Mouse (Mus musculus) liver, adult 2 months (tissue): ENCODE results near the gene Tcirg1. TPM values are rescaled to one million over a fixed set of nuclear protein-coding genes. Genes with fewer than 3 reads are reported as not detected.
A peak's percentile ranks its signal among the peaks of the same experiment; 100 is the strongest.

Experiments used
- DNase-seq: peaks from one replicate; pipeline ENCODE4 v3.0.0-alpha.2; 2011; ENCODE audit warnings: low read depth, low spot score; ENCODE audit errors: extremely low read depth
- H3K27ac ChIP-seq: fragments of 200-500 bp; replicated peaks from 2 replicates; pipeline ENCODE4 v1.5.1; 2012; ENCODE audit warnings: low read depth, mild to moderate bottlenecking, control low read depth, inconsistent platforms, low read length; ENCODE audit not compliant: insufficient read depth
- H3K27me3 ChIP-seq: fragments of 200-500 bp; 2 replicates; pipeline ENCODE4 v1.6.1; 2012; ENCODE audit warnings: mild to moderate bottlenecking, moderate library complexity, low read length, inconsistent platforms; ENCODE audit not compliant: control insufficient read depth, insufficient read depth
- H3K36me3 ChIP-seq: fragments of 200-500 bp; 2 replicates; pipeline ENCODE4 v1.6.1; 2012; ENCODE audit warnings: low read length, inconsistent platforms; ENCODE audit not compliant: control insufficient read depth, insufficient read depth
- H3K4me1 ChIP-seq: fragments of 200-500 bp; 2 replicates; pipeline ENCODE4 v1.6.1; 2011; ENCODE audit warnings: low read length; ENCODE audit not compliant: control insufficient read depth, insufficient read depth
- H3K4me3 ChIP-seq: fragments of 200-500 bp; 2 replicates; pipeline ENCODE4 v1.5.1; 2011; ENCODE audit warnings: low read depth, mild to moderate bottlenecking, control low read depth, low read length, moderate library complexity; ENCODE audit not compliant: insufficient read depth
- H3K79me2 ChIP-seq: fragments of 200-500 bp; 2 replicates; pipeline ENCODE4 v1.6.1; 2012; ENCODE audit warnings: inconsistent platforms, mild to moderate bottlenecking, low read length, moderate library complexity; ENCODE audit not compliant: control insufficient read depth, insufficient read depth
- H3K9ac ChIP-seq: fragments of 200-500 bp; 2 replicates; pipeline ENCODE4 v1.6.1; 2012; ENCODE audit warnings: low read depth, mild to moderate bottlenecking, control low read depth, inconsistent platforms, low read length
- CTCF ChIP-seq: fragments of 200-500 bp; IDR thresholded peaks from 2 replicates; pipeline ENCODE4 v1.5.1; 2011; ENCODE audit warnings: low read depth, low read length, control low read depth
- POLR2A ChIP-seq: fragments of 200-500 bp; IDR thresholded peaks from 2 replicates; pipeline ENCODE4 v1.6.1; 2011; ENCODE audit warnings: low read length, control low read depth; ENCODE audit not compliant: insufficient read depth; ENCODE audit errors: extremely low read depth
- WGBS: fragments of 180-500 bp; shearing (Covaris S2); methylation state at CpG from one replicate; pipeline ENCODE4 v1.1.7; 2018; 5-methylcytosine and 5-hydroxymethylcytosine counted together
- polyA plus RNA-seq: library from polyadenylated mRNA; depleted of rRNA; stranded (reverse); fragments of >200 nt; gene quantifications from 2 replicates; pipeline ENCODE4 v1.2.3, GENCODE M21; 2012
- total RNA-seq: library from RNA; depleted of rRNA; stranded (reverse); fragments of >200 nt; gene quantifications from 2 replicates; pipeline ENCODE4 v1.2.3, GENCODE M21; 2014

Tcirg1 gene
- total and polyA plus RNA-seq, 2 experiments, result 35.6 to 123 TPM

GRCm38 (mm10) chr19:3902966-3903365 lies 4.0 kb downstream of the Tcirg1 start:
- Histone ChIP-seq H3K36me3 (peaks cover 4% of the 10 kb centered on the region; the same call in 1 of the 2 replicates), H3K79me2 (peaks cover 4% of the 10 kb centered on the region; the same call in 1 of the 2 replicates), H3K27me3 (no peaks in the 10 kb centered on the region), H3K9ac (no peak overlapping the region), H3K27ac (no peak overlapping the region), H3K4me3 (no peak overlapping the region), H3K4me1 (peaks cover 14% of the 10 kb centered on the region)
- TF ChIP-seq CTCF, result no peak
- no peak for TF ChIP-seq POLR2A
- no peak for DNase-seq
- 90% methylated on average over 12 of the region's 12 CpGs for WGBS

- no peaks in the 10 kb centered on the region for H3K27me3 ChIP-seq
- H3K27ac ChIP-seq, result no peak overlapping the region
- peaks cover 4% of the 10 kb centered on the region; the same call in 1 of the 2 replicates for H3K79me2 ChIP-seq
- DNase-seq, result no peak
- no peak overlapping the region for H3K4me3 ChIP-seq
- WGBS, result 94% methylated on average over 4 of the region's 4 CpGs
- no peak overlapping the region for H3K9ac ChIP-seq
- H3K36me3 ChIP-seq, result peaks cover 9% of the 10 kb centered on the region; the same call in 1 of the 2 replicates
- no peak for TF ChIP-seq CTCF
- TF ChIP-seq POLR2A, result no peak
- H3K4me1 ChIP-seq, result peaks cover 4% of the 10 kb centered on the region
Measured at GRCm38 (mm10) chr19:3899618-3900017, 7.3 kb downstream of the Tcirg1 start.

DNA sequence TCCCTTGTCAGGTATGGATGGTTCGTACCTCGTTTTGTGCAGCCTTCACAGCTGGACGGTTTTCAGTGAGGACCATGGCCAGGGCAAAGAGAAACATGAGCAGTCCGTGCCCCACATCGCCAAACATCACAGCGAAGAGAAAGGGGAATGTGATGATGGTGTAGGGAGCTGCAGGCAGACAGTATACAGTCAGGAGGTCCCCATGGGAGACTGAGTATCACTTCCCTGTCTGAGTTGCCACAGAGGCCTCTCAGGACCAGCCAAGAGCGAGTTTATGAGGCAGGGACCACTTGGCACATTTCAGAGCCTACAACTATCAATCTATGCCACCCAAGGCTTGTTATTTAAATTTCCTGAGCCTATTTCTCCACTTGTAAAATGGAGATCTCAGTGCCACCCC lies 8.0 kb downstream of the Tcirg1 start:
- no peak overlapping the region for H3K4me3 ChIP-seq
- H3K9ac ChIP-seq, result no peak overlapping the region
- WGBS, result 85% methylated on average over 7 of the region's 7 CpGs
- peaks cover 8% of the 10 kb centered on the region for H3K4me1 ChIP-seq
- DNase-seq, result no peak
- peaks cover 4% of the 10 kb centered on the region; the same call in 1 of the 2 replicates for H3K79me2 ChIP-seq
- no peak for TF ChIP-seq POLR2A
- TF ChIP-seq CTCF, result no peak
- peaks cover 9% of the 10 kb centered on the region; the same call in 1 of the 2 replicates for H3K36me3 ChIP-seq
- H3K27me3 ChIP-seq, result no peaks in the 10 kb centered on the region
- no peak overlapping the region for H3K27ac ChIP-seq

DNA sequence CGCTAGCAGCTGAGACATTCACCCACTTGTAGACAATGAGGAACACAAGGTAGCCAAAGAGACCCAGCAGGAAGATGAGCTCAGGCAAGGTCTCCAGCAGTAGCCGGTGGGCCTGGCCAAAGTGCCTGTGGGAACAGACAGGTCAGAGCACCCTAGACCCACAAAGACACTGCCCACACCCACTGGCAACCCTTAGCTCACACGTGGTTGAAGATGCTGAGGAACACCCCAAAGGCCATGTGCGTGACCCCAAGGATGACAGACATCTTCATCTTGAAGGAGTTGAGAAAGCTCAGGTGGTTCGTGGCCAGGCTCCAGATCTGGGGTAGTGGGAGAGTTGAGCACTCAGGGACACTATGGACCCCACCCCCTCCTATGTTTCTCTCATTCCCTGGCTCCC lies 9.4 kb downstream of the Tcirg1 start:
- Histone ChIP-seq H3K27me3 (no peaks in the 10 kb centered on the region), H3K27ac (no peak overlapping the region), H3K4me3 (no peak overlapping the region), H3K79me2 (no peaks in the 10 kb centered on the region), H3K36me3 (peaks cover 12% of the 10 kb centered on the region; the same call in 1 of the 2 replicates), H3K4me1 (peaks cover 8% of the 10 kb centered on the region), H3K9ac (no peak overlapping the region)
- DNase-seq, result no peak
- WGBS, result 89% methylated on average over 5 of the region's 5 CpGs
- TF ChIP-seq POLR2A (no peak), CTCF (no peak)

DNA sequence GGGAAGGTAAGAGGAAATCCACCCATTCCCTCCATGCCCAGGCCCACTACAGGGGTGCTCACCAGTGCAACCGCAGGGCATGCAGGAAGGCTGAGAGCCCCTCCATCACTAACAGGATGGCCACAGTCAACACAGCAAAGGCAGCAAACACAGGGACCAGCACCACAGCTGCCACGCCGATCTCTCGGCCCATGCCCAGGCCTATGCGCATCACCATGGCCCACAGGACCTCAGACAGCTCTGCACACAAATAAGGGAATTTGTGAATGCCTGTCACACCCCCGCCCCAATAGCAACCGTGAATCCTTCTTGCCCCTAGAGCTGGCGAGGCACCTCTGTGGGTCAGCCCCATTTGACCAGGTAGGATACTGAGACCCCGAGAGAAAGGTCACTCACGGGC lies 10.7 kb downstream of the Tcirg1 start:
- Histone ChIP-seq H3K79me2 (no peaks in the 10 kb centered on the region), H3K4me1 (peaks cover 8% of the 10 kb centered on the region), H3K36me3 (peaks cover 15% of the 10 kb centered on the region), H3K27ac (no peak overlapping the region), H3K9ac (no peak overlapping the region), H3K27me3 (no peaks in the 10 kb centered on the region), H3K4me3 (no peak overlapping the region)
- TF ChIP-seq CTCF, result no peak
- TF ChIP-seq POLR2A, result no peak
- 90% methylated on average over 10 of the region's 10 CpGs for WGBS
- no peak for DNase-seq

DNA sequence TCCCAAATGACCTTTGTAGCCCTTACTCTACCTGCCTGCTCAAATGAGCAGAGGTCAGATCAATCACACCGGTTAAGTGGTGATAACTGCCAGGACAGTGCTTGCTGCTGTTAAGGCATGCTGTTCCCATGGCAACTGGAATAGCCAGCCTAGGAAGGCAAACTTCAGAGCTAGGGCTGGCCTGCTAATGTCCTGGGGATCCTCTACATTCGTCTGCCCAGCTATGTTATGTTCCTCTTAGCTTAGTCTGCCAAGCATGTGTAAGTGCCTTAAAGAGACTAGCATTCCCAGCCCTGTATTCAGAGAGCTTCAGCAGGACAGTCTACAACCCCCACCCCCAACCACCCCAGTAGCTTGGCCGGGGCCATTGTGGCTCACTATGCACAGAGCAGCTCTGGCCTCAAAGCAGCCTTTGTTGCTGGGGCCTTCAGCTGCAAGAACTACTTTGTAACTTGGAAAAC lies 11.7 kb downstream of the Tcirg1 start:
- no peaks in the 10 kb centered on the region for H3K27me3 ChIP-seq
- H3K4me1 ChIP-seq, result peaks cover 8% of the 10 kb centered on the region
- no peak overlapping the region for H3K27ac ChIP-seq
- TF ChIP-seq CTCF (no peak), POLR2A (no peak)
- peaks cover 16% of the 10 kb centered on the region for H3K36me3 ChIP-seq
- H3K9ac ChIP-seq, result no peak overlapping the region
- peak; percentile 95 for DNase-seq
- no peak overlapping the region for H3K4me3 ChIP-seq
- no peaks in the 10 kb centered on the region for H3K79me2 ChIP-seq
- 27% methylated on average over 3 of the region's 3 CpGs for WGBS
